Mouse (Mus musculus): ENCODE measurements at regions not wholly inside any gene's neighbourhood (a gene's known extent, or its start where the extent isn't known, plus 50 kb on each side); places are given as distances from the start of the nearest gene placed in this dataset.
A peak's percentile ranks its signal among the peaks of the same experiment; 100 is the strongest.
"Not testable (repeated sequence)": the region's sequence is repeated elsewhere in the genome, so short reads cannot be mapped to it uniquely, and the experiment has no call there.

DNA sequence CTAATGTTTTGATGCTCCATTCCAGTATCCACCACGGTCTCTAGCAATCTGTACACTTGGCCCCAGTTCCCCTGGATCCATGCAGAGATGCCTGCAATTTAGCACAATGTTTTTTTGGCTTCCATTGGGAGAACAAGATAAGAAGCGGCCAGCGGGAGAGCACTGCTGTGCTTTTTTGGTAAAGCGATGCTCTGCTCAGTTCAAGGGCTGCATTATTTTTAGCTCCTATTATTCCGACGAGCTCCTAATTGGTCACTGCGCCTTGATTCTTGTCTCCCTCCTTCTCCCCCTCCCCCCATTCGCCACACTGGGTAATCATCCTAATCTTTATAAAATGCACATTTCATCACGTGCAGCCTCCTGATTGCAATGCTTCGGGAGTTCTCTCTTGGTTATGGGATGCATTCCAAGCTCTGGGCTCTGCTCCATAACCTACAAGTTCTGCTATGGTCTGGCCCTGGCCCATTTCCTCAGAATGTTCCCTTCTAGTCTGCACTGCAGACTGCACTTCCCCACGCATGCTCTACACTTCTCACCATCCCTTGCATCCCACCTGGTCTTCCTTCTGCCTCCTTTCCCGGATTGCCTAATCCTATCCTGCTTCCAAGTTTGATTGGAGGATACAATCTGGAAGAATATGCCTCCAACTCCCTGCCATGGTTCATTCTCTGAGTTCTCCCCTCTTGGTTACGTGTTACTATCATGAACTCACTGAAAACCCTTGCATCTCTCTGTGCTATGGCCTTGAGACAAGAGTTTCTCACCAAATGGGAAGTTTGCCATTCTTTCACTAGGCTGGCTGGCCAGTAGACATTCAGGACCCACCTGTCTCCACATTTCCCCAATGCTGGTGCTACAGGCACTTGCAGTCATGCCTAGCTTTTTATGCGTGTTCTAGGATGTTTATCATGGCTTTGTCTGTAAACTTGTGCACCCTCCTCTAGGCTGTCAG, 467.8 kb upstream of the Auts2 start:
- peak; percentile 94 for ATAC-seq (ENCODE audit: insufficient number of reproducible peaks, low FRiP score, low TSS enrichment)

DNA sequence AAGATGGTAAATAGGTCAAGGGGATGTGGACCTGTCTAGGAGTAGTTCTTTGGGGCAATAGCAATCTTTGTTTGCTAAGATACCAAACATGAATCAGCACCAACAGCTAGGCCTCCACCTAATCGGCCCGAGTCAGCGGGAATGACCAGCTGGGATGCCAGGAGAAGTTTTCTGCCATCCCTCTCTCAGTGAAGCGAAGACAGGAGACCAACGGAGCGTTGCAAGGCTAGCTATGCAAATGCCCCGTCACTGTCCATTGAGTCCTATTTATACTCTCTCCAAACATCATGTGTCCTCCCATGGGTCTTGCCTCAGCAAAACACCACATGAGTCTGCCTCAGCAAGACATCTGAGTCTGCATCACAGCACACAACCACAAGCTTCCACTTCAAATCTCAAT, 439.7 kb upstream of the Auts2 start:
- no peak for ATAC-seq (ENCODE audit: insufficient number of reproducible peaks, low FRiP score, low TSS enrichment)

DNA sequence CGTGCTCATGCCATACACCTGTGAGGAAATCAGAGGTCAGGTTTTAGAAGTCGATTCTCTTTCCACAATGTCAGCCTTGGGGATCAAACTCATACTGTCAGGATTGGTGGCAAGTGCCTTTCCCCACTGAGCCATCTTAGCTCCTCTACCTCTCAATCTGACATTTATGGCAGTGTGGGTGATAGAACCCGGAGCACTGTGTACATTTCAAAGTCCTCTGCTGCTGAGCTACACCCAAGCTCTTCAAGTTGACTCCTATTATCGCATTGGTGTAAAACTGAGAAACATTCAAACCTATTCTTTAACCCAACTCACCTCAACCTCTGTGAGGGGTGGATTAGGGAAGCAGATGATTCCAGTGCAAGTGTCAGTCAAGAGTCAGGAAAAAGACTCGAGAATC, 435.9 kb upstream of the Auts2 start:
- no peak for ATAC-seq (ENCODE audit: insufficient number of reproducible peaks, low FRiP score, low TSS enrichment)

DNA sequence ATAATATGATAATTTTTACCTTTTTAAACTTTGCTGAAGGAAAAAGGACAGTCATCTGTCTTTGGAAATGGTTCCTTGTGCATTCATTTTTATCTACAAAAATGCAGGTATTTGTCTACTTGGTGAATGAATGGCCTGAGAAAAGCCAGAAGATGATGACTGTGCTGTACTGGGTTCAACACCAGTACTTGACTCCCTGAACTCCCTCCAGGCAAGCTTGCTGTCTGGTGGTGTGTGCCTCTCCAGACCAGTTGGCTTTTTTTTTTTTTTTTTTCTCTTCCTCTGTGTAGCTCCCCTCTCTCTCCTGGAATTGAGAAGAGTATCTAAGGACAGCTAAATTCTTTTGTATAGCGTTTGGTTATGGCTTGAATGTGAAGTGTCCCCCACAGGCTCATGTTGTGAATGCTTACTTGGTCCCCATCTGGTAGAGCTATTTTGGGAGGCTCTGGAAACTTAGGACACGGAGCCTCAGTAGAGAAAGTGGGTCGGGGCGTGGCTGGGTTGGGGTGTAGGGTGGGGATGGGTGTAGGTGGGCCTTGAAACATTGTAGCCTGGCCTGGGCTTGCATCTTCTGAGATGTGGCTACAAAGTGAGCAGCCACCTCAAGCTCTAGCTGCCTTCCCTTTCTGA, 432.3 kb upstream of the Auts2 start:
- no peak for ATAC-seq (ENCODE audit: insufficient number of reproducible peaks, low FRiP score, low TSS enrichment)

DNA sequence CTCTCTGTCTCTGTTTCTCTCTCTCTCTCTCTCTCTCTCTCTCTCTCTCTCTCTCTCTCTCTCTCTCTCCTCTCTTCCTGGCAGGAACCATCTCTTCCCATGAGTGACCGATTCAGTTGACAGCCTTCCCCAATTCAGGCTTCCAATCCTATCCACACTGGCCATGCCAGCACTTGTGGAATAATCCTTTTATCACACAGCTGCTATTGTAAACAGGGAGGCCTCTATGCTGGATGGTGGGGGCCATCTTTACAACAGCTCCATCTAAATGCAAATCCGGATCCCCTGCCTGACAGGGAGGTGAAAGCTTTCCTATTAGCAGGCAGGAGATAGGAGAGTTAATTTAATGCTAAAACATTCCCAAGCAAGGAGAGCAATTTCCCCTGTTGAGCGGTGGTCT, 431.7 kb upstream of the Auts2 start:
- ATAC-seq (ENCODE audit: insufficient number of reproducible peaks, low FRiP score, low TSS enrichment) = no peak

DNA sequence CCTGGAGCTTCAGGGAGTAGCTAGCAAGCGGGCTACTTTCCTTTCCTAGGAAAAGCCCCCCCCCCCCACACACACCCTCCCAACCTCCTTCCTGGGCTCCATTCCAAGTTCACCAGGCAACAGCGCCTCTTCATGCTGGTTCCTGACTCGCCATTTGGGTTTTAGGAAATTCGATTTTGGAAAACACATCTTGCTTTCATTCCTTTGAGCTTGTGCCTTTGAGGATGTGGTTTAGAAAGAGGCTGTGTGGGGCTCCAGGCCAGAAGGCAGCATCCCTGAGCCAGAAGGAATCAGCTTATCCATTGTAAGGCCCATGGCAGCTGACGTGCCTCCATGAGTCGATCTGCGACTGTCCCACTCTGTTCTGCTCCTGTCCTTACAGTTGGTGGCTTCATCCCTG, 427.9 kb upstream of the Auts2 start:
- no peak for ATAC-seq (ENCODE audit: insufficient number of reproducible peaks, low FRiP score, low TSS enrichment)

DNA sequence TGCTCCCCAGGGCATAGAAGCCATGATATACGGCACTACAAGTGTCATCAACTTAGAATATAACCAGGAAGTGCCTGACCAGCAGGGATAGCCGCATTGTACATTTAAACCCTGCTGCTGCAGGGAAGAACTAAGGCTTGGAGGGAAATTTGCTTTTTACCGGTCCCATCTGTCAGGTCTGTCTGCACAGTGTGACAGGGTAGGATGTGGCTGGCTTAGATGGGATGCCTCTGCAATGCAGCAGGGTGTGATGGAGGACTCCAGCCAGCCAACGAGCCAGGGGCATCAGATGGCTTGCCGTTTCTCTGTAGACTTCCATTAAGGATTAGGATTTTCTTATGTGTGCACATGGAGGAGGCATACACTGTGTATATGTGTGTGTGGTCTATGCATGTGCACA, 426.2 kb upstream of the Auts2 start:
- peak; percentile 77; the same call in 1 of the 2 replicates for ATAC-seq (ENCODE audit: insufficient number of reproducible peaks, low FRiP score, low TSS enrichment)

DNA sequence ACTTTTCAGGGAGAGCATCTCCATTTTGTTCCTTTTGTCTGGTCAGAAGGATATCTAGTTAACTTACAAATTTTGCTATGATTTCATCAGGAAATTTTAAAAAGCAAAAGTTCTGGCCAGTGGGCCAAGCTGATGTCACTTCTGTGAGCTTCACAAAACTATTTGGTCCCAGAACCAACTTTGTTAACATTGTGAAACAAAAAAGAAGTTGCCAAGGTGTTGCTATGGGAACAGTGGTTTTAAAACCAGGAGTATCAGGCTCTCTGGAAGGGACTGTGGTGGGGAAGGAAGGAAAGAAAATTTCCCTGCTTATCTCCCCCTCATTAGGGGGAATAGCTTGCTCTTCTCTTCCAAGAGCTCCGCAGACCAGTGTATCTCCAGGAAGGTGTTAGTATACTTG, 416.8 kb upstream of the Auts2 start:
- ATAC-seq (ENCODE audit: insufficient number of reproducible peaks, low FRiP score, low TSS enrichment) = no peak

DNA sequence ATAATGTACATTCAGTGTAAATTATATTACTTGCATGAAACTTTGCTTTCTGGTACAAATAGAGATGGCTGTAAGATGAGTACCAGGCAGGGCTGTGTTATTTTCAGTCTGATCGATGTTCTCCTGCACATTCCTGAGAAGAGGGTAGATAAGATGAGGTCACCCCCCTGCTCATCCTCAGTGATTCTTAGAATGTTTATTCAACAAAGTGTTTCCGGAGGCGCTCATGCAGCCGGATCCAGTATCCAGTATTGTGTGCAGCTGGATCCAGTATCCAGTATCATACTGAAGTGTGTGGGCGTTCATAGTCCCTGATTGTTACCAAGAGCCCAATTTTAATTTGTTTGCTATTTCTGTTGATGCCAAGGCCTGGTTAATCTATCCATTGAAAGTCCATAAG, 413.0 kb upstream of the Auts2 start:
- ATAC-seq (ENCODE audit: insufficient number of reproducible peaks, low FRiP score, low TSS enrichment) = no peak

DNA sequence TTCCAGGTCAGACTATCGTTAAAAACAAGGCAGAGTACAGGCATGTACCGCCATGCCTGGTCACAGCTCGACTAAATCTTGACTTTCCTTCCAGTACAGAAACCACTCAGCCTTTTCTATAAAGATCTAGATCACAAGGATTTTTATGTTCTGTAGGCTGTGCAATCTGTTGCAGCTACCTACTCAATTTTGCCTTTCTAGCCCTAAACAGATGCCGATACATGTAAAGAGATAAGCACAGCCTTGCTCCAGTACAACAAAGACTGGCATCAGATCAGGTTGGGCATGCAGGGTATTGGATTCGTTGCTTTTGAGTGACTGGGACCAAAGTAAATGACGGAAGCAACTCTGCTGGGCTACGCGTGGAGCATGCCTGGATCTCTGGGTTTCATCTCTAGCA, 411.9 kb upstream of the Auts2 start:
- ATAC-seq (ENCODE audit: insufficient number of reproducible peaks, low FRiP score, low TSS enrichment) = no peak

DNA sequence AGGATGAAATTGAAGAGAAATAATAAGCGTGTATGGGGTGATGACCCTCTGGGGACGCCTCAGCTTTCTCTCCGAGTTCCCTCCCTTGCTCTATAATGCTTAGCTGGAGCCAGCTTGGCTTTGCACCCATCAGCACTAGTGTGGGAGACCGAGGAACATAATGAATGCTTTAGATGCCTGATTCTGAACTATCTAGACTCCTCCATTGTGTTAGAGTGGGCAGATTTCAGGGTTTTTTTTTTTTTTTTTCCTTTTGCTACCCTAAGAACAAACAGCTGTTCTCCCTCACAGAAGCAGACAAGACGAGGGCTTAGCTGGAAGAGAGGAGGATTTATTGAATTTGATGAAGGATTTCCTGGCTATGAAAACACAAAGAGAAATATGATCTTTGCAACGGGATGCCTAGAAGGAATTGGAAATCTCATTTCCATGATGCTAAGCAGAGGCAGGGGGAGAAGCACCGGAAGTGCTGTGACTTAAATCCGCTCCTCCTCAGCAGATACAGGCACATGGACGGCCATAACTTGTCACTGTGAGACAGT, 390.4 kb upstream of the Auts2 start:
- no peak for ATAC-seq (ENCODE audit: insufficient number of reproducible peaks, low FRiP score, low TSS enrichment)

DNA sequence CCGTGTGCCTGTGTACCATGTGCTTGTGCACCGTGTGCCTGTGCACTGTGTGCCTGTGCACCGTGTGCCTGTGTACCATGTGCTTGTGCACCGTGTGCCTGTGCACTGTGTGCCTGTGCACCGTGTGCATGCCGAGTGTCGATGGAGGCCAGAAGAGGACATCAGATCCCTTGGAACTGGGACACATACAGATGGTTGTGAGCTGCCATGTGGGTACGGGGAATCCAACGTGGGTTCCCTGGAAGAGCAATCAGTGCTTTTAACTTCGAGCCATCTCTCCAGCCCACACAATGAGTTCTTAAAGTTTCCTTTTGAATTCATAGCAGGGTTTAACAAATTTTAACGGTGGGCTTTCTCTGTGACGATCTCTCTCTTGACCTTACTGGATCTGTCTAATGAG, 386.8 kb upstream of the Auts2 start:
- not testable (repeated sequence) for ATAC-seq (ENCODE audit: insufficient number of reproducible peaks, low FRiP score, low TSS enrichment)

DNA sequence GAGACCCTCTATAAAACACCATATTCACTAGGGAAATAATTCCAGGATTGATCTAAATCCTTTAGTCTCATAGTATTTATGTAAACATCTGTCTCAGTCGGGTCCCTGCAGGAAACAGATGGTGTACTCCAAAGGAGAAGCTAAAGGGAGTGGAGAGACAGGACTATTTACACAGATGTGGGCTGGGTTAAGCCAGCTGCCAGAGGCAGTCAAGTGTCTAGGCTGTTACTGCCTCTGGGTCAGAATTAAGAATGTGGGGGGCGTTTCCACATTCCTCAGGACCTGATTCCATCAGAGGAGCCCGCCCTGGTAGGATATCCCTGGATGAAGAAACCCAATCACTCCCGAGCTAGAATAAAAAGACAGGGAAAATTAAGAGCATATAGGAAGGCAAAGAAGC, 380.2 kb upstream of the Auts2 start:
- ATAC-seq (ENCODE audit: insufficient number of reproducible peaks, low FRiP score, low TSS enrichment) = no peak

DNA sequence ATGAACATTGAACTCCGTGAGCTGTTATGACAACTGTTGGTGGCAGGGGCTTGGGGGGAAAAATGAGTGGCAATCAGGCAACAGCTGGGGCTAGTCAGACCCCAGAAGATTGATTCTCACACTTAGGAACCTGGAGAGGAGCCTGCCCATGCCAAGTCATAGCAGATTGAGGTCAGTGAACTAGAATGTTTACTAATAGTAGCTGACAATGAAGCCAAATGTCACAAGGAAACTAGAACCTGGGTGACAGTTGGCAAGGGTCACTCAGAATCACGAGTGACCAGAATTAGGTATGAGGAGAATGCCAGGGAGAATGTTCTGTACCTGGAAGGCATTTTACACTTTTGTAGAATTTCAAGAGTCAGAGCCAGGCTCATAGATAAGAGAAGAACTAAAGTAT, 365.9 kb upstream of the Auts2 start:
- no peak for ATAC-seq (ENCODE audit: insufficient number of reproducible peaks, low FRiP score, low TSS enrichment)

DNA sequence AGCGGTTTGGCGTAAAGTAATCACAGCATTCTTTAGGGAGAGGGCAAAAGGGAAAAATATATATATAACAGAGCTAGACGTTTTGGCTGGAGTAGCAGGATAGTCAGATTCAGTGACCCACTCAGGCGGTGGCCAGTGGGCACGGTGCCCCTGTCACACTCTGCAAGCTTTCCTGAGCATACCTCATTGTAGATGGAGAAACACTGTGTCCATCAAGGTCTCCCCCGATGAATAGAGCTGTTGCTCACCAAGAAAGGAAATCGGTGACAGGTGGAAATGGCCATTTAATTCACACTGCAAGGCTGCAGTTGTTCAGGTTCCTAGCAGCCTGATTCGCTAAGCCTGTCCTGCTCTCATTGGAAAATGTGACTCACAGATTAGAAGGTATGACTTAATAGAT, 365.1 kb upstream of the Auts2 start:
- ATAC-seq (ENCODE audit: insufficient number of reproducible peaks, low FRiP score, low TSS enrichment) = no peak

DNA sequence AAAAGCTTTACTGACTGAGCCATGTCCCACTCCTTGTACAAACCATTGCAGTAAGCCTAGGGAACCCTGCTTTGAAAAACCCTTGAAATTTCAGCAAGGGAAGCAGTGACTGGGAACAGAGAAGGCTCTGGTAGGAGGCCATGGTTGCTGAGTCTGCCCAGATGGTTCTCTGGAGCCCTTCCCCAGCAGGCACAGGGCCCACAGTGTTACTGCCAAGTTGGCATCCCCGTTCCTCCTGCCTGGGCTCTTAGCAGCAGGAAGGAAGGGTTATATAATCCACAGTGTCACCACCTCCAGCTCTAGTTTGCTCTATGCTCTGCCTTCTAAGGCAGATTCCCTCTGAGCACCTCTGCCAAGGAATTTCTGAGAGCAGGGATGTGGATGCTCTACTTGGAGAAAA, 349.4 kb upstream of the Auts2 start:
- ATAC-seq (ENCODE audit: insufficient number of reproducible peaks, low FRiP score, low TSS enrichment) = peak; percentile 96

DNA sequence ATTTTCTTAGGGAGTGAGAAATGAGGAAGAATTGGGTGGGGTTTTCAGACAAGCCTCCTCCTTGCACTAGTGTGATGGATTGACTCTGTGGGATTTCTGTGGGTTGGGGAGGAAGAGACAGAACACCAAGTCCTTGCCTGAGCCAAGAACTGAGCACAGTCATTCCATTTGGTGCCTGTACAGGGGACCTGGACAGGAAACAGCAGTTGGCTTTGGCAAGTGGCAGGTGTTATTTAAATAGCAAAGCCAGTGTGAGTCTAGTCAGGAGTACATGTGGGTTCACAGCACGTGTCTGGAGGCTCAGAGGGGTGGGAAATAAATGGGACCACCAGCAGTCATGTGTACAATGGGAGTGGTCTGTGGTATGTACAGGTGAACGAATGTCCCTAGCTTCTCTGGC, 341.0 kb upstream of the Auts2 start:
- ATAC-seq (ENCODE audit: insufficient number of reproducible peaks, low FRiP score, low TSS enrichment) = peak; percentile 95

DNA sequence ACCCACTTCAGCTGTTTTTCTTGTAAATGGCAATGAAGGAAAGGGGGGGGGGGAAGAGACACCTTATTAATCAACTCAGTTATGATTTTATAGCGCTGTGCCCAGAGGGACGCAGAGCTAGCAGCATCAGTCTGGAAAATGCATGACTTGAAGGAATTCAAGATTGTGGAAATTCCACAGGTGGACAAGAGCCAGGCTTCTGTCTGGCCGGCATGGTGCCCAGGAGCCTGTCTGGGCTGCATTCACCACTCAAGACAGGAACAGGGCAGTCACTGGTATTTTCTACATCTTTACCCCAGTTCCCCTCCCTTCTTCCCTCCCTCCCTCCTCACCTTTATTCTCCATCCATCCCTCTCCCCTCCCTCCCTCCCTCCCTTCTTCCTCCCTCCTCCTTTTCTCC, 339.1 kb upstream of the Auts2 start:
- ATAC-seq (ENCODE audit: insufficient number of reproducible peaks, low FRiP score, low TSS enrichment) = no peak

DNA sequence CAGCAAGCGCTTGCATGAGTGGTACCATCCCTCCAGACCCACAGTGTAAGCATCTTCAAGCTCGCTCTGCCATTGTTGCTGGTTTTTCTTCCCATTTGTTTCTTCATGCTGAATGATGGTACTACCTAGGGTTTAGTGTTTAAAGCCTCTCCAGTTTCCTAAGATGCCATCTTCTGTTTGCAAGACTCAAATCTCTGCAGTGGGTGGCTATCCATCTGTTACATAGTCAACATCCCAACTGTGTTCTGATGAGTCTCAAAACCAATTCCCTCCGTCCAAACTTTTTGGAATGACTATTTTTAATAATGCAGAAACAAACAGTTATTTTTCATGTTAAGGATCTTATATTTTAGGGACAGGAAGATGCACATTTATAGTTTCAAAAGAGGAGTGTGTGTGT, 338.0 kb upstream of the Auts2 start:
- ATAC-seq (ENCODE audit: insufficient number of reproducible peaks, low FRiP score, low TSS enrichment) = no peak

DNA sequence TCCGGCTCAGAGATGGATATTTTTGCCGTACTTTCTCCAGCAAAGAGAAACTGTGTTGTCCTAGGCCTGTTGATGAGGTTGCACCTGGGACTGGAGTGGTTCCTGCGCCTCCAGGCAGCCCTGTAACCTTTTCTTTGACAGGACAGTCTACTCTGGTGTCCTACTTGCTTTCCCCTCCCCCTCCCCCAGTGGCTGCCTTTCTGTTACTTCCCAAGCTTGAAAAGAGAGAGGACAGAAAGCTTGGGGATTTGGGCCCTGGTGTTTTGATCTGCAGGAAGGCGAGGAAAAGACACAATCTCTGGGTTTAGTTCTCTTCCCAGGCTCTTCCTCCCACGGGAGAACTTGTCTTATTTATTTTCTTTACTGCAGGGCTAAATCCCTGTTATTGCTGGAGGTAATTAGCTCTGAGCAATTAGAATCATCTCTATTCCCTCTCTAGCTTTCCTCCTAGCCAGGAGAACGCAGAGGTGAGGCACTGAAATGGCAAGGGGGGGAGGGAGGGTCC, 333.2 kb upstream of the Auts2 start:
- ATAC-seq (ENCODE audit: insufficient number of reproducible peaks, low FRiP score, low TSS enrichment) = no peak

DNA sequence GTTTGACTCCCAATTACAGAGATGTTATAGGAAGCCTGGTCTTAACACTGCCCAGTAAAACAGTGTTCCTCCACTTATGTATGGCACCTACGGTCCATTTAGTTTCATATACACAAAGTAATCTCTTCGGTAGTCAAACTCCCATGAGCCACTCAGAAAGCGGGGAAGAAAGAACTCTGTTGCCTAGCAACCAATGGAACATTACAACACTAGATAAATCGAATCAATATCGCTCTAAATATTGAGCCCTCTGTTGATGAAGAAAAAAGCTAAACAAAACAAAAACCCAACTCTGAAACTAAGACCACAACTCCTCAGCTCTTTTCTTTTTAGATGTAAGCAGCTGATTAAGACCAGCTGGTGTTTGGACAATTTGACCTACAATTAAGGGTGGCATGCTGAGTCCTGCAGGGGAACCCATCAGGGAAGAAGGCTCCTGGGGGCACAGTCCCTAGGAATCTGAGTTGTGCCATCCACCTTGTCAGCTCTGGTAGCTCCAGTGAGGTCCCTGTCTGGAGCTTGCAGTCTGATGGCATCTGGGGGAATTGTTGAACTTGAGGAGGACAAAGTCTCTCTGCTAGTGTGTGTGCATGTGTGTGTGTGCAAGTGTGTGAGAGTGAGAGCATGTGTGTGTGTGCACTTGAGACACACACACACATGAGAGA, 315.8 kb upstream of the Auts2 start:
- ATAC-seq (ENCODE audit: insufficient number of reproducible peaks, low FRiP score, low TSS enrichment) = no peak
